Comparison of ENCODE assay signal across 9 mouse cellular contexts in the genomic region with DNA sequence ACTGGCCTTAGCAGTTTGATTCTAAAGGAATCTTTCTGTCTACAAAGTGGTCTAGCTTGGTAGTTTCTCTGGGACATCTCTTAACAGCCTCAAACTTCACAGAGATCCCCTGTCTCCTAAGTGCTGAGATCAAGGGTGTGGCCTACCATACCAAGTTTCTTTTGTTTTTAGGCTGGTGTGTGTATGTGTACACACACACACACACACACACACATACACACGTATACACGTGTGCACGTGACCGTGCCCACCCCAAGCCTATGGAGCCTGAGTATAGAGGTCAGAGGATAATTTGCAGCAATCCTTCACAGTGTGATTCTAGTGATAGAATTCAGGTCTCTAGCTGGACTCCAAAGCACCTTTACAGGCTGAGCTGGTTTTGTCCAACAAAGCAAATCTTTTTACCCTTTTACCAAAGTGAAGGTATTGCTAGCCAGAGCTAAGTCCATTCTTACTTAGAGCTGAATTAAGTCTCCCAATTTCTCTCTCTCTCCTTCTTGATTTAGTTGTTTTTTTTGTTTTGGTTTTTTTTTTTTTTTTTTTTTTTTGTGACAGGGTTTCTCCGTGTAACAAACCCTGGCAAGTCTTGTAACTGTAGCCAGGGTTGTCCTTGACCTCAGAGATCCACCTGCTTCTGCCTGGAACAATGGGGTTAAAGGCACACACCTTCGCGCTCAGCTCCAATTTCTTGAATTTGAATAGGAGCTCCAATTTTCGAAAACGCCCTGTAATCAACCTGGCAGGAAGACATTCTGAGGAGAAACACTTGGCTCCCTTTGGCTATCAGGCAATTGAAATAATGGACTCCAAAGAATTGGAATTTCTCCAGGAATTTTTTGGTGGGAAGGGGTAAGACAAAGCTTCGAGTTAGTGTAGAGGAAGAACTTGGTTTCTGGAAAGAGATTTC. TPM values are rescaled to one million over a fixed set of nuclear protein-coding genes. Genes with fewer than 3 reads are reported as not detected.
A peak's percentile ranks its signal among the peaks of the same experiment; 100 is the strongest.
DNase-seq lines count a peak whose midpoint lies in the region; ATAC-seq and TF ChIP-seq lines count a peak whose summit lies in the region.
"Had no signal": no experiment of that assay in that cellular context is flagged by ENCODE, and none has a peak within 500 bp of the region (broad histone marks: within the 10 kb centered on the region; RNA-seq: fewer than 3 reads in every experiment).

No protein-coding gene starts in this region.

- H3K4me2 ChIP-seq in hindbrain, embryonic 11.5 days (replicated peaks; ENCODE audit: low read depth, low read length): no peak overlapping the region
- H3K4me2 ChIP-seq in limb, embryonic 11.5 days (ENCODE audit: low read depth, severe bottlenecking): peak overlapping the region; percentile 60; the same call in 1 of the 2 replicates

- no peak for DNase-seq in hindbrain, embryonic 10.5 days (ENCODE audit: low spot score)
- DNase-seq in hindbrain, embryonic 11.5 days (ENCODE audit: low spot score): no peak
- peak; percentile 15 for DNase-seq in CD4-positive helper T cell, adult 2 months (ENCODE audit: low read depth, low spot score)
- peak; percentile 95 for DNase-seq in ZHBTc4 (ENCODE audit: low read depth, low spot score)
- no peak for DNase-seq in limb, embryonic 11.5 days (ENCODE audit: low spot score)
- DNase-seq in cerebellum, adult 2 months: no peak
- DNase-seq in right cerebral cortex, postnatal 14 days: no peak
- no peak for DNase-seq in embryo, embryonic 10.5 days (ENCODE audit: low spot score)

- no peaks in the 10 kb centered on the region for H3K9me3 ChIP-seq in hindbrain, embryonic 10.5 days
- no peaks in the 10 kb centered on the region for H3K9me3 ChIP-seq in hindbrain, embryonic 11.5 days (ENCODE audit: control insufficient read depth, low read length)
- no peaks in the 10 kb centered on the region for H3K9me3 ChIP-seq in limb, embryonic 11.5 days (ENCODE audit: control insufficient read depth, low read length)

- no peak overlapping the region for H3K27ac ChIP-seq in hindbrain, embryonic 10.5 days
- H3K27ac ChIP-seq in hindbrain, embryonic 11.5 days (ENCODE audit: low read depth, low read length): no peak overlapping the region
- H3K27ac ChIP-seq in limb, embryonic 11.5 days (replicated peaks; ENCODE audit: low read depth, low read length): no peak overlapping the region
- H3K27ac ChIP-seq in cerebellum, adult 2 months (ENCODE audit: insufficient read depth, low read length): no peak overlapping the region

- H3K36me3 ChIP-seq in hindbrain, embryonic 10.5 days: peaks cover 18% of the 10 kb centered on the region
- no peaks in the 10 kb centered on the region for H3K36me3 ChIP-seq in hindbrain, embryonic 11.5 days (ENCODE audit: control insufficient read depth, insufficient read depth, low read length)
- peaks cover under 1% of the 10 kb centered on the region; the same call in 1 of the 2 replicates for H3K36me3 ChIP-seq in limb, embryonic 11.5 days (ENCODE audit: control insufficient read depth, insufficient read depth, low read length)

- 71% methylated on average over 10 of the region's 10 CpGs for WGBS in hindbrain, embryonic 10.5 days
- 67% methylated on average over 10 of the region's 10 CpGs for WGBS in hindbrain, embryonic 11.5 days
- WGBS in limb, embryonic 11.5 days: 69% methylated on average over 10 of the region's 10 CpGs
- 77% methylated on average over 10 of the region's 10 CpGs for WGBS in cerebellum, adult 2 months

- H3K9ac ChIP-seq in hindbrain, embryonic 11.5 days (ENCODE audit: low read depth, low read length): no peak overlapping the region
- no peak overlapping the region for H3K9ac ChIP-seq in limb, embryonic 11.5 days (ENCODE audit: low read length)

- ATAC-seq in hindbrain, embryonic 11.5 days (ENCODE audit: low FRiP score): no peak
- ATAC-seq in limb, embryonic 11.5 days (ENCODE audit: insufficient number of reproducible peaks, low FRiP score, low TSS enrichment, low read depth): no peak

- TF ChIP-seq CTCF in cerebellum, adult 2 months (IDR thresholded peaks at IDR 0.05; ENCODE audit: borderline replicate concordance, insufficient read depth, low read depth, low read length): no peak

- peaks cover 19% of the 10 kb centered on the region for H3K4me1 ChIP-seq in hindbrain, embryonic 10.5 days (replicated peaks)
- peaks cover 6% of the 10 kb centered on the region; the same call in 1 of the 2 replicates for H3K4me1 ChIP-seq in hindbrain, embryonic 11.5 days (replicated peaks; ENCODE audit: control insufficient read depth, insufficient read depth, low read length)
- H3K4me1 ChIP-seq in limb, embryonic 11.5 days (ENCODE audit: control insufficient read depth, insufficient read depth, low read length): peaks cover 3% of the 10 kb centered on the region; the same call in 1 of the 2 replicates
- H3K4me1 ChIP-seq in cerebellum, adult 2 months (ENCODE audit: control insufficient read depth, insufficient read depth, low read length): no peaks in the 10 kb centered on the region; the same call in 1 of the 2 replicates

- H3K4me3 ChIP-seq in hindbrain, embryonic 10.5 days: peak overlapping the region; percentile 98; the same call in 1 of the 2 replicates
- no peak overlapping the region for H3K4me3 ChIP-seq in hindbrain, embryonic 11.5 days (ENCODE audit: low read depth, low read length)
- no peak overlapping the region for H3K4me3 ChIP-seq in limb, embryonic 11.5 days (ENCODE audit: low read depth, low read length)
- no peak overlapping the region for H3K4me3 ChIP-seq in cerebellum, adult 2 months (replicated peaks; ENCODE audit: insufficient read depth, low read depth, low read length)

- peaks cover 8% of the 10 kb centered on the region; the same call in 1 of the 2 replicates for H3K27me3 ChIP-seq in hindbrain, embryonic 10.5 days (ENCODE audit: insufficient read depth, poor library complexity, severe bottlenecking)
- H3K27me3 ChIP-seq in hindbrain, embryonic 11.5 days (ENCODE audit: control insufficient read depth, insufficient read depth, low read length): no peaks in the 10 kb centered on the region
- no peaks in the 10 kb centered on the region for H3K27me3 ChIP-seq in limb, embryonic 11.5 days (ENCODE audit: control insufficient read depth, insufficient read depth, low read length)
- H3K27me3 ChIP-seq in cerebellum, adult 2 months (ENCODE audit: control insufficient read depth, insufficient read depth, low read length): no peaks in the 10 kb centered on the region
- H3K27me3 ChIP-seq: Patski had no signal

- TF ChIP-seq POLR2A in cerebellum, adult 2 months (IDR thresholded peaks at IDR 0.05; ENCODE audit: borderline replicate concordance, insufficient read depth, low read length): no peak

RNA-seq across cellular contexts. Expression of gene Msh6, which starts 1.3 kb away (rescaled TPM):
- polyA plus RNA-seq in hindbrain, embryonic 10.5 days (2016; fragmentation: Nextera tagmentation; extraction: Ambion mirVana): 64.8 and 87.8 TPM in 2 replicates
- 62.0 and 78.7 TPM in 2 replicates for polyA plus RNA-seq in hindbrain, embryonic 11.5 days (2014; fragmentation: Nextera tagmentation; extraction: Ambion mirVana)
- polyA plus RNA-seq in limb, embryonic 11.5 days (2014; fragmentation: Nextera tagmentation; extraction: Ambion mirVana): 95.7 and 105 TPM in 2 replicates
- 11.5 and 11.9 TPM in 2 replicates for polyA plus RNA-seq in cerebellum, adult 2 months (2012; rRNA removed)

RNA-seq across cellular contexts. Expression of gene Rpl36-ps4, which starts 52.7 kb away (rescaled TPM):
- polyA plus RNA-seq in hindbrain, embryonic 10.5 days (2016; fragmentation: Nextera tagmentation; extraction: Ambion mirVana): not detected in 2 replicates
- not detected in 2 replicates for polyA plus RNA-seq in hindbrain, embryonic 11.5 days (2014; fragmentation: Nextera tagmentation; extraction: Ambion mirVana)
- polyA plus RNA-seq in limb, embryonic 11.5 days (2014; fragmentation: Nextera tagmentation; extraction: Ambion mirVana): not detected in 2 replicates
- polyA plus RNA-seq in cerebellum, adult 2 months (2012; rRNA removed): not detected in 2 replicates
- polyA plus RNA-seq: Patski had no signal

Comparison
In these comparisons a context has a peak if more than half of its experiments do, and no peak if none do; other contexts are left out.
1. DNase-seq: peak in CD4-positive helper T cell, adult 2 months (single experiment) and ZHBTc4 (single experiment); none in hindbrain, embryonic 10.5 days (single experiment), hindbrain, embryonic 11.5 days (single experiment), limb, embryonic 11.5 days (single experiment), cerebellum, adult 2 months (0 of 2), right cerebral cortex, postnatal 14 days (single experiment) and embryo, embryonic 10.5 days (single experiment).